ENCODE assay signal across 9 mouse cellular contexts in the genomic region with DNA sequence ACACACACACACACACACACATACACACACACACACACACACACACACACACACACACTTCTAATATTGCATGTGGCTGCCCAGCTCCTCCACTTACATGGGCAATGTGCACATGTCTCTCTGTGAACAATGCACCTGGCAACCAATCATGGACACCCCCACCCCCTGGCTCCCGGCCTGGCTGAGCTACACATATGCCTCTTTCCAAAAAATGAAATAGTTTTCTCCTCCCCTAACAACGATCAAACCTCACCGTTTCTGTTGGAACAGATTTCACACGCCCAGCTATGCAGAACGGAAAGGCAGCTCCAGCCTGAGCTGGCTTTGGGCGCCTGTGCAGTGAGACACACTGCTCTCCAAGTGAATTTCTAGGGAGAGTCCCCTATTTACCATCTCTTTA. TPM values are rescaled to one million over a fixed set of nuclear protein-coding genes. Genes with fewer than 3 reads are reported as not detected.
A peak's percentile ranks its signal among the peaks of the same experiment; 100 is the strongest.
DNase-seq lines count a peak whose midpoint lies in the region; ATAC-seq and TF ChIP-seq lines count a peak whose summit lies in the region.
"Had no signal": no experiment of that assay in that cellular context is flagged by ENCODE, and none has a peak within 500 bp of the region (broad histone marks: within the 10 kb centered on the region; RNA-seq: fewer than 3 reads in every experiment).

No protein-coding gene starts in this region.

- H3K36me3 ChIP-seq in heart, postnatal 0 days (replicated peaks; ENCODE audit: control insufficient read depth, insufficient read depth, low read length) = no peaks in the 10 kb centered on the region
- H3K36me3 ChIP-seq in lung, embryonic 16.5 days (ENCODE audit: control insufficient read depth, insufficient read depth, low read length) = no peaks in the 10 kb centered on the region
- H3K36me3 ChIP-seq in limb, embryonic 15.5 days = no peaks in the 10 kb centered on the region
- H3K36me3 ChIP-seq: liver, embryonic 13.5 days had no signal

- peaks cover 17% of the 10 kb centered on the region for H3K4me1 ChIP-seq in heart, postnatal 0 days (ENCODE audit: control insufficient read depth, insufficient read depth)
- H3K4me1 ChIP-seq in lung, embryonic 16.5 days (replicated peaks; ENCODE audit: control insufficient read depth, insufficient read depth, low read length) = no peaks in the 10 kb centered on the region
- peaks cover 13% of the 10 kb centered on the region for H3K4me1 ChIP-seq in limb, embryonic 15.5 days
- H3K4me1 ChIP-seq: liver, embryonic 13.5 days had no signal

- DNase-seq in heart, postnatal 0 days (ENCODE audit: low spot score) = no peak
- no peak for DNase-seq in heart, adult 8-10 months (ENCODE audit: low spot score)
- no peak for DNase-seq in lung, postnatal 36 days
- peak; percentile 74 to 84 for DNase-seq in layer of hippocampus, adult 18-20 months (ENCODE audit: low spot score in 2 of 2)
- DNase-seq in gastrocnemius, adult 18-20 months (ENCODE audit: low spot score) = no peak
- DNase-seq: cerebellum, postnatal 36 days; liver, embryonic 13.5 days had no signal

- no peak overlapping the region for H3K27ac ChIP-seq in heart, postnatal 0 days (ENCODE audit: low read depth)
- H3K27ac ChIP-seq in lung, embryonic 16.5 days (ENCODE audit: low read length) = no peak overlapping the region
- H3K27ac ChIP-seq in limb, embryonic 15.5 days = peak overlapping the region; percentile 23; the same call in 1 of the 2 replicates
- H3K27ac ChIP-seq: liver, embryonic 13.5 days had no signal

- no peaks in the 10 kb centered on the region for H3K9me3 ChIP-seq in heart, postnatal 0 days (replicated peaks; ENCODE audit: control insufficient read depth, low read length)
- H3K9me3 ChIP-seq in lung, embryonic 16.5 days (ENCODE audit: control insufficient read depth, low read length) = no peaks in the 10 kb centered on the region
- H3K9me3 ChIP-seq in limb, embryonic 15.5 days = no peaks in the 10 kb centered on the region
- H3K9me3 ChIP-seq: liver, embryonic 13.5 days had no signal

- ATAC-seq in heart, postnatal 0 days (ENCODE audit: insufficient read depth, low read depth) = peak; percentile 61; the same call in 1 of the 2 replicates
- peak; percentile 36; the same call in 1 of the 2 replicates for ATAC-seq in lung, embryonic 16.5 days (ENCODE audit: low read depth)
- ATAC-seq in limb, embryonic 15.5 days (ENCODE audit: insufficient number of reproducible peaks, low FRiP score, low TSS enrichment, low read depth) = peak; percentile 66; the same call in 1 of the 2 replicates

- 44% methylated on average over 6 of the region's 6 CpGs for WGBS in heart, postnatal 0 days
- WGBS in lung, embryonic 16.5 days = 61% methylated on average over 6 of the region's 6 CpGs
- WGBS in limb, embryonic 15.5 days = 31% methylated on average over 6 of the region's 6 CpGs

- no peak for TF ChIP-seq EP300 in heart, postnatal 0 days (IDR thresholded peaks at IDR 0.05; ENCODE audit: low read depth)

- no peaks in the 10 kb centered on the region for H3K27me3 ChIP-seq in heart, postnatal 0 days (ENCODE audit: control insufficient read depth, insufficient read depth, low read length)
- H3K27me3 ChIP-seq in lung, embryonic 16.5 days (ENCODE audit: control insufficient read depth, insufficient read depth, low read depth, low read length) = no peaks in the 10 kb centered on the region
- H3K27me3 ChIP-seq in limb, embryonic 15.5 days = no peaks in the 10 kb centered on the region
- H3K27me3 ChIP-seq: liver, embryonic 13.5 days had no signal

- no peak overlapping the region for H3K4me3 ChIP-seq in heart, postnatal 0 days (ENCODE audit: low read depth, low read length)
- H3K4me3 ChIP-seq in lung, embryonic 16.5 days (ENCODE audit: low read length) = no peak overlapping the region
- no peak overlapping the region for H3K4me3 ChIP-seq in limb, embryonic 15.5 days
- H3K4me3 ChIP-seq: liver, embryonic 13.5 days had no signal

- no peak overlapping the region for H3K4me2 ChIP-seq in heart, postnatal 0 days (ENCODE audit: low read depth, low read length)
- H3K4me2 ChIP-seq in lung, embryonic 16.5 days (ENCODE audit: low read depth, low read length) = no peak overlapping the region
- no peak overlapping the region for H3K4me2 ChIP-seq in limb, embryonic 15.5 days
- H3K4me2 ChIP-seq: liver, embryonic 13.5 days had no signal

- H3K9ac ChIP-seq in heart, postnatal 0 days (replicated peaks; ENCODE audit: low read depth, low read length) = no peak overlapping the region
- no peak overlapping the region for H3K9ac ChIP-seq in lung, embryonic 16.5 days (ENCODE audit: low read length)
- H3K9ac ChIP-seq in limb, embryonic 15.5 days = no peak overlapping the region
- H3K9ac ChIP-seq: liver, embryonic 13.5 days had no signal

- no peak for TF ChIP-seq CTCF in heart, postnatal 0 days (IDR thresholded peaks at IDR 0.05; ENCODE audit: low read depth)

RNA-seq across cellular contexts. Expression of gene Tpm1, which starts 9.2 kb away (rescaled TPM):
- total RNA-seq in heart, postnatal 0 days (2014; rRNA removed; ENCODE audit: low replicate concordance) = 3,473 and 3,533 TPM in 2 replicates
- polyA plus RNA-seq in heart, postnatal 0 days (2015; fragmentation: Nextera tagmentation; extraction: Ambion mirVana) = 10,043 and 10,309 TPM in 2 replicates
- over 10,000 TPM in 3 of 4 experiments, 1,000 to 10,000 TPM in 1; 9,382 to 12,072 (median 10,190) TPM for total RNA-seq in heart, adult 8-10 months (2022)
- 758 and 782 TPM in 2 replicates for polyA plus RNA-seq in lung, embryonic 16.5 days (2015; fragmentation: Nextera tagmentation; extraction: Ambion mirVana)
- total RNA-seq in layer of hippocampus, adult 18-20 months (2021) = 100 to 1,000 TPM; 194 to 199 TPM
- 710 and 1,010 TPM in 2 replicates for polyA plus RNA-seq in limb, embryonic 15.5 days (2015; fragmentation: Nextera tagmentation; extraction: Ambion mirVana)
- over 10,000 TPM; 24,162 to 25,960 TPM for total RNA-seq in gastrocnemius, adult 18-20 months (2021)

Comparison
In these comparisons a context has a peak if more than half of its experiments do, and no peak if none do; other contexts are left out.
1. DNase-seq: peak in layer of hippocampus, adult 18-20 months (2 of 2); none in heart, postnatal 0 days (single experiment), heart, adult 8-10 months (single experiment), lung, postnatal 36 days (single experiment) and gastrocnemius, adult 18-20 months (single experiment).
2. RNA of gene Tpm1, which starts 9.2 kb away (total RNA-seq): 24,162 to 25,960 TPM in gastrocnemius, adult 18-20 months, 9,382 to 12,072 TPM in heart, adult 8-10 months and 3,473 to 3,533 TPM in heart, postnatal 0 days; 194 to 199 TPM in layer of hippocampus, adult 18-20 months; every median in the first group is over 10 times any median in the second.
3. Peak in every context shown above with its lines, with median percentiles within 50 percentile points of each other: ATAC-seq.